Mouse (Mus musculus) MEL (cell line): ENCODE measurements around the gene Usp22. TPM values are rescaled to one million over a fixed set of nuclear protein-coding genes. Genes with fewer than 3 reads are reported as not detected.

Source experiments
- DNase-seq: peaks from one replicate; pipeline ENCODE4 v3.0.0; 2011; ENCODE audit warnings: low read depth, low spot score
- H3K27ac ChIP-seq: 2 replicates; pipeline ENCODE4 v1.5.1; 2012; ENCODE audit warnings: low read depth, mild to moderate bottlenecking, control low read depth, low read length, moderate library complexity; ENCODE audit not compliant: control insufficient read depth
- H3K27me3 ChIP-seq, 2 experiments: fragments of 150-350 bp in 1 of 2; sonication (generic) in 1 of 2; 2 replicates each; pipeline ENCODE4 v1.6.1; 2012; ENCODE audit warnings: low read length in 2 of 2, mild to moderate bottlenecking in 2 of 2, improper control_type of control experiment in 1 of 2, moderate library complexity in 1 of 2; ENCODE audit not compliant: insufficient read depth in 2 of 2, control insufficient read depth in 1 of 2
- H3K36me3 ChIP-seq, 2 experiments: 2 replicates each; pipeline ENCODE4 v1.6.1; 2012 to 2014; ENCODE audit warnings: low read length in 2 of 2, improper control_type of control experiment in 1 of 2, inconsistent platforms in 1 of 2, mild to moderate bottlenecking in 1 of 2; ENCODE audit not compliant: insufficient read depth in 2 of 2, control insufficient read depth in 1 of 2
- H3K4me1 ChIP-seq, 2 experiments: fragments of 150-350 bp in 1 of 2; sonication (generic) in 1 of 2; 2 replicates each; pipeline ENCODE4 v1.6.1; 2012; ENCODE audit warnings: low read length in 2 of 2, improper control_type of control experiment in 1 of 2, mild to moderate bottlenecking in 1 of 2; ENCODE audit not compliant: insufficient read depth in 2 of 2, control insufficient read depth in 1 of 2
- H3K4me3 ChIP-seq, 2 experiments: fragments of 150-350 bp in 1 of 2; sonication (generic) in 1 of 2; 2 replicates each; pipeline ENCODE4 v1.5.1; 2012; ENCODE audit warnings: low read depth in 2 of 2, low read length in 2 of 2, mild to moderate bottlenecking in 2 of 2, moderate library complexity in 2 of 2, control low read depth in 1 of 2, improper control_type of control experiment in 1 of 2; ENCODE audit not compliant: control insufficient read depth in 1 of 2, insufficient read depth in 1 of 2
- H3K79me2 ChIP-seq: 2 replicates; pipeline ENCODE4 v1.6.1; 2012; ENCODE audit warnings: mild to moderate bottlenecking, low read length, moderate library complexity; ENCODE audit not compliant: control insufficient read depth, poor library complexity, insufficient read depth
- H3K9ac ChIP-seq: 2 replicates; pipeline ENCODE4 v1.6.1; 2012; ENCODE audit warnings: low read depth, mild to moderate bottlenecking, control low read depth, low read length, moderate library complexity; ENCODE audit not compliant: control insufficient read depth, poor library complexity, severe bottlenecking
- H3K9me3 ChIP-seq: fragments of 150-350 bp; sonication (generic); replicated peaks from 2 replicates; pipeline ENCODE4 v1.6.1; 2012; ENCODE audit warnings: mild to moderate bottlenecking, low read length, improper control_type of control experiment, moderate library complexity; ENCODE audit not compliant: insufficient read depth
- E2F4 ChIP-seq: IDR thresholded peaks from 2 replicates; pipeline ENCODE4 v1.6.1; 2011; ENCODE audit warnings: low read depth, low read length, improper control_type of control experiment, borderline replicate concordance
- ELF1 ChIP-seq: IDR thresholded peaks from 2 replicates; pipeline ENCODE4 v1.6.1; 2014; ENCODE audit warnings: low read depth, mild to moderate bottlenecking, inconsistent platforms, low read length, improper control_type of control experiment, moderate library complexity
- EP300 ChIP-seq, 2 experiments: IDR thresholded peaks; 2 replicates each; pipeline ENCODE4 v1.6.1; 2011; ENCODE audit warnings: improper control_type of control experiment in 2 of 2, low read length in 2 of 2, low read depth in 1 of 2, mild to moderate bottlenecking in 1 of 2
- GABPA ChIP-seq: IDR thresholded peaks from 2 replicates; pipeline ENCODE4 v1.6.1; 2012; ENCODE audit warnings: low read depth, mild to moderate bottlenecking, inconsistent platforms, low read length, improper control_type of control experiment, moderate library complexity
- HCFC1 ChIP-seq: IDR thresholded peaks from 2 replicates; pipeline ENCODE4 v1.6.1; 2012; ENCODE audit warnings: low read depth, mild to moderate bottlenecking, inconsistent platforms, low read length, improper control_type of control experiment, moderate library complexity
- MAFK ChIP-seq: IDR thresholded peaks from 2 replicates; pipeline ENCODE4 v1.6.1; 2011; ENCODE audit warnings: low read depth, mild to moderate bottlenecking, low read length, improper control_type of control experiment, borderline replicate concordance
- MYC ChIP-seq: IDR thresholded peaks from 2 replicates; pipeline ENCODE4 v1.6.1; 2011; ENCODE audit warnings: low read depth, mild to moderate bottlenecking, low read length, improper control_type of control experiment, moderate library complexity
- NELFE ChIP-seq: IDR thresholded peaks from 2 replicates; pipeline ENCODE4 v1.6.1; 2011; ENCODE audit warnings: low read depth, low read length, improper control_type of control experiment
- POLR2AphosphoS2 ChIP-seq: IDR thresholded peaks from 2 replicates; pipeline ENCODE4 v1.6.1; 2011; ENCODE audit warnings: low read length, improper control_type of control experiment
- POLR2AphosphoS5 ChIP-seq: IDR thresholded peaks from 2 replicates; pipeline ENCODE4 v1.6.1; 2012; ENCODE audit warnings: low read depth, borderline replicate concordance, mild to moderate bottlenecking, inconsistent platforms, low read length, moderate library complexity, mixed read lengths
- SIN3A ChIP-seq: IDR thresholded peaks from 2 replicates; pipeline ENCODE4 v1.6.1; 2012; ENCODE audit warnings: low read length, improper control_type of control experiment, inconsistent platforms
- UBTF ChIP-seq: IDR thresholded peaks from 2 replicates; pipeline ENCODE4 v1.6.1; 2012; ENCODE audit warnings: low read depth, mild to moderate bottlenecking, inconsistent platforms, low read length, improper control_type of control experiment, moderate library complexity, borderline replicate concordance; ENCODE audit not compliant: insufficient read depth
- USF1 ChIP-seq: IDR thresholded peaks from 2 replicates; pipeline ENCODE4 v1.6.1; 2014; ENCODE audit warnings: low read depth, mild to moderate bottlenecking, inconsistent platforms, low read length, improper control_type of control experiment, moderate library complexity
- USF2 ChIP-seq, 2 experiments: IDR thresholded peaks; 2 replicates each; pipeline ENCODE4 v1.6.1; 2011 to 2012; ENCODE audit warnings: improper control_type of control experiment in 2 of 2, low read length in 2 of 2, borderline replicate concordance in 1 of 2, inconsistent platforms in 1 of 2, low read depth in 1 of 2, mild to moderate bottlenecking in 1 of 2; ENCODE audit not compliant: insufficient read depth in 1 of 2
- ZNF384 ChIP-seq: IDR thresholded peaks from 2 replicates; pipeline ENCODE4 v1.6.1; 2012; ENCODE audit warnings: low read depth, mild to moderate bottlenecking, inconsistent platforms, low read length, improper control_type of control experiment
- polyA plus RNA-seq, 2 experiments: library from polyadenylated mRNA; stranded (reverse) in 1 of 2; unstranded in 1 of 2; fragments of >175 nt in 1 of 2; fragments of >200 nt in 1 of 2; gene quantifications; 2 replicates each; pipeline versions ENCODE4 v1.2.1 to v1.2.4; 2012; ENCODE audit warnings: low replicate concordance in 2 of 2, low read depth in 1 of 2; ENCODE audit not compliant: insufficient read length in 2 of 2, insufficient read depth in 1 of 2, missing spikeins in 1 of 2
- total RNA-seq: library from RNA; depleted of rRNA; stranded (reverse); fragments of 300-350 nt; gene quantifications from 2 replicates; pipeline ENCODE4 v1.2.3, GENCODE M21; 2012

Gene Usp22
- total and polyA plus RNA-seq, 3 experiments: 36.5 to 646 (median 36.9) TPM

DNA sequence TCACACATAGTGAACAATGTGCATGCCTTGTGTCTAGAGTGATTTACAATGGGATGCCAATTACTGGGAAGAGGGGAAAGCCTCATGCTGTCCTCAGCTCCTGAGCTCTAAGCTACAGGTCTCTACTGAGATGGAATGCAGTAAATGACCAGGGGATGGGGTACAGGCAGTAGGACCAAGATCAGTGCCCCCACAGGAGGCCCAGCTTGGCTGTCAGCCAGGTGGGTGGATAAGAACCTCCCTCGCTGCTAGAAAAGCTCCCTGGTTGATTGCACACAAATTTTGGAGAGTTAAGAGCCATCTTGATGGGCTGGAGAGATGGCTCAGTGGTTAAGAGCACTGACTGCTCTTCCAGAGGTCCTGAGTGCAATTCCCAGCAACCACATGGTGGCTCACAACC, 63.9 kb downstream of the Usp22 start:
- H3K4me3 ChIP-seq: no peak overlapping the region
- peaks cover 0 to 2% of the 10 kb centered on the region in 2 experiments; a peak in 1 of 4 replicates for H3K27me3 ChIP-seq
- DNase-seq: no peak
- no peak overlapping the region for H3K27ac ChIP-seq
- no peaks in the 10 kb centered on the region for H3K9me3 ChIP-seq
- H3K9ac ChIP-seq: no peak overlapping the region
- H3K79me2 ChIP-seq: no peaks in the 10 kb centered on the region
- peaks cover 3 to 12% of the 10 kb centered on the region in 2 experiments; a peak in 3 of 4 replicates for H3K4me1 ChIP-seq
- peaks cover 0 to 3% of the 10 kb centered on the region in 2 experiments; a peak in 2 of 4 replicates for H3K36me3 ChIP-seq
- TF ChIP-seq MAFK (no peak), ZNF384 (no peak), USF2 (IDR thresholded peaks at IDR 0.05; ENCODE audit: borderline replicate concordance in 1 of 2, insufficient read depth in 1 of 2, low read depth in 1 of 2, low read length in 2 of 2) (no peak), SIN3A (no peak), GABPA (no peak), NELFE (no peak), UBTF (no peak), HCFC1 (no peak)

GRCm38 (mm10) chr11:61110113-61110512, 64.7 kb downstream of the Usp22 start:
- Histone ChIP-seq H3K36me3 (peaks cover 0 to 3% of the 10 kb centered on the region in 2 experiments; a peak in 2 of 4 replicates), H3K4me1 (peaks cover 3 to 10% of the 10 kb centered on the region in 2 experiments; a peak in 3 of 4 replicates), H3K9ac (no peak overlapping the region), H3K27me3 (peaks cover 0 to 2% of the 10 kb centered on the region in 2 experiments; a peak in 1 of 4 replicates), H3K79me2 (no peaks in the 10 kb centered on the region), H3K27ac (no peak overlapping the region), H3K4me3 (no peak overlapping the region), H3K9me3 (no peaks in the 10 kb centered on the region)
- TF ChIP-seq USF1: no peak
- TF ChIP-seq POLR2AphosphoS5: no peak
- TF ChIP-seq HCFC1: no peak
- no peak for TF ChIP-seq NELFE
- TF ChIP-seq UBTF: no peak
- no peak for TF ChIP-seq POLR2AphosphoS2
- TF ChIP-seq ELF1: no peak
- no peak for TF ChIP-seq E2F4
- TF ChIP-seq EP300 (IDR thresholded peaks at IDR 0.05; ENCODE audit: low read depth in 1 of 2, low read length in 2 of 2): no peak
- TF ChIP-seq MYC: no peak
- DNase-seq: no peak
